11 mouse cellular contexts compared by ENCODE assay signal in genomic region chr2:59043313-59044032, GRCm38 (mm10).
DNase-seq lines count a peak whose midpoint lies in the region; ATAC-seq lines count a peak whose summit lies in the region.
"Had no signal": no experiment of that assay in that cellular context is flagged by ENCODE, and none has a peak within 500 bp of the region (broad histone marks: within the 10 kb centered on the region; RNA-seq: fewer than 3 reads in every experiment).

No protein-coding gene starts in this region.

- H3K4me2 ChIP-seq in intestine, embryonic 14.5 days (ENCODE audit: low read length): no peak overlapping the region; the same call in 1 of the 2 replicates
- no peak overlapping the region for H3K4me2 ChIP-seq in intestine, embryonic 16.5 days (ENCODE audit: low read depth, low read length)
- peak overlapping the region; percentile 6 for H3K4me2 ChIP-seq in limb, embryonic 15.5 days
- H3K4me2 ChIP-seq: hindbrain, embryonic 12.5 days had no signal

- no peaks in the 10 kb centered on the region for H3K9me3 ChIP-seq in intestine, embryonic 14.5 days (ENCODE audit: control insufficient read depth, low read length)
- no peaks in the 10 kb centered on the region for H3K9me3 ChIP-seq in intestine, embryonic 16.5 days (ENCODE audit: control insufficient read depth, low read length)
- H3K9me3 ChIP-seq in limb, embryonic 15.5 days: no peaks in the 10 kb centered on the region
- H3K9me3 ChIP-seq: hindbrain, embryonic 12.5 days had no signal

- WGBS in intestine, embryonic 14.5 days: 51% methylated on average over 22 of the region's 22 CpGs
- 60% methylated on average over 22 of the region's 22 CpGs for WGBS in intestine, embryonic 16.5 days
- WGBS in limb, embryonic 15.5 days: 28% methylated on average over 22 of the region's 22 CpGs

- ATAC-seq in cerebellum, adult (ENCODE audit: insufficient number of reproducible peaks, low FRiP score, low TSS enrichment): no peak
- no peak for ATAC-seq in intestine, embryonic 14.5 days (replicated peaks; ENCODE audit: low FRiP score, low TSS enrichment, low read depth)
- ATAC-seq in intestine, embryonic 16.5 days: no peak
- ATAC-seq in limb, embryonic 15.5 days (ENCODE audit: insufficient number of reproducible peaks, low FRiP score, low TSS enrichment, low read depth): no peak
- ATAC-seq: forebrain, embryonic 14.5 days had no signal

- H3K4me1 ChIP-seq in intestine, embryonic 14.5 days (replicated peaks; ENCODE audit: control insufficient read depth, insufficient read depth, low read length): peaks cover 4% of the 10 kb centered on the region; the same call in 1 of the 2 replicates
- H3K4me1 ChIP-seq in intestine, embryonic 16.5 days (ENCODE audit: control insufficient read depth, insufficient read depth, low read length): no peaks in the 10 kb centered on the region
- peaks cover 20% of the 10 kb centered on the region for H3K4me1 ChIP-seq in limb, embryonic 15.5 days
- H3K4me1 ChIP-seq: hindbrain, embryonic 12.5 days had no signal

- no peak overlapping the region for H3K27ac ChIP-seq in intestine, embryonic 14.5 days (ENCODE audit: low read depth)
- no peak overlapping the region for H3K27ac ChIP-seq in intestine, embryonic 16.5 days (ENCODE audit: low read length)
- H3K27ac ChIP-seq in limb, embryonic 15.5 days: no peak overlapping the region
- H3K27ac ChIP-seq: hindbrain, embryonic 12.5 days had no signal

- H3K27me3 ChIP-seq in intestine, embryonic 14.5 days (replicated peaks; ENCODE audit: control insufficient read depth, insufficient read depth, low read length): no peaks in the 10 kb centered on the region
- no peaks in the 10 kb centered on the region for H3K27me3 ChIP-seq in intestine, embryonic 16.5 days (replicated peaks; ENCODE audit: control insufficient read depth, insufficient read depth, low read length)
- H3K27me3 ChIP-seq in limb, embryonic 15.5 days: no peaks in the 10 kb centered on the region
- H3K27me3 ChIP-seq: hindbrain, embryonic 12.5 days had no signal

- H3K36me3 ChIP-seq in intestine, embryonic 14.5 days (ENCODE audit: control insufficient read depth, insufficient read depth, low read length): no peaks in the 10 kb centered on the region
- no peaks in the 10 kb centered on the region for H3K36me3 ChIP-seq in intestine, embryonic 16.5 days (ENCODE audit: control insufficient read depth, insufficient read depth, low read length)
- H3K36me3 ChIP-seq in limb, embryonic 15.5 days: no peaks in the 10 kb centered on the region
- H3K36me3 ChIP-seq: hindbrain, embryonic 12.5 days had no signal

- H3K9ac ChIP-seq in intestine, embryonic 14.5 days (ENCODE audit: low read length): no peak overlapping the region
- H3K9ac ChIP-seq in intestine, embryonic 16.5 days (ENCODE audit: low read depth, low read length): no peak overlapping the region
- no peak overlapping the region for H3K9ac ChIP-seq in limb, embryonic 15.5 days
- H3K9ac ChIP-seq: hindbrain, embryonic 12.5 days had no signal

- peak; percentile 29 to 42 for DNase-seq in cerebellum, postnatal 14 days
- peak; percentile 54 for DNase-seq in intestine, embryonic 14.5 days (ENCODE audit: low spot score)
- peak; percentile 1 for DNase-seq in lung, postnatal 36 days
- no peak for DNase-seq in lung, postnatal 4 days
- no peak for DNase-seq in adrenal gland, postnatal 4 days (ENCODE audit: low spot score in 2 of 2)
- DNase-seq: cerebellum, adult 2 months had no signal

- H3K4me3 ChIP-seq in intestine, embryonic 14.5 days (ENCODE audit: low read depth, low read length): no peak overlapping the region
- no peak overlapping the region for H3K4me3 ChIP-seq in intestine, embryonic 16.5 days (ENCODE audit: low read length)
- H3K4me3 ChIP-seq in limb, embryonic 15.5 days: no peak overlapping the region
- H3K4me3 ChIP-seq: hindbrain, embryonic 12.5 days had no signal

Comparison
In these comparisons a context has a peak if more than half of its experiments do, and no peak if none do; other contexts are left out.
1. DNase-seq: peak in cerebellum, postnatal 14 days (2 of 2), intestine, embryonic 14.5 days (single experiment) and lung, postnatal 36 days (single experiment); none in lung, postnatal 4 days (0 of 2) and adrenal gland, postnatal 4 days (0 of 2).